Mouse (Mus musculus) thymus, postnatal 10 days (tissue): ENCODE measurements around the gene Palld.

Experiments used
- DNase-seq, 2 experiments: peaks; one replicate each; pipeline ENCODE4 v3.0.0; 2021; ENCODE audit warnings: low spot score in 2 of 2

Palld gene

GRCm38 (mm10) chr8:61502277-61502676 lies 400.2 kb downstream of the Palld start:
- DNase-seq, result no peak

- DNase-seq, result no peak
These were observed 401.6 kb downstream of the Palld start for GRCm38 (mm10) chr8:61500914-61501313.

GRCm38 (mm10) chr8:61499035-61499434 lies 403.5 kb downstream of the Palld start:
- DNase-seq, result no peak

- no peak for DNase-seq
These were observed 405.4 kb downstream of the Palld start for GRCm38 (mm10) chr8:61497110-61497509.

GRCm38 (mm10) chr8:61488631-61489030 lies 413.9 kb downstream of the Palld start:
- DNase-seq, result no peak

- DNase-seq, result peak; percentile 72 to 84
These were observed 414.8 kb downstream of the Palld start, which contains the start of gene Cbr4 for GRCm38 (mm10) chr8:61487597-61488156. Gene Cbr4 (plus strand): TSS chr8:61487734.

GRCm38 (mm10) chr8:61486923-61487529 lies 415.5 kb downstream of the Palld start:
- no peak for DNase-seq

GRCm38 (mm10) chr8:61480260-61480967 lies 422.1 kb downstream of the Palld start:
- DNase-seq, result no peak

- DNase-seq, result peak; percentile 11 to 61
These were observed 422.8 kb downstream of the Palld start for GRCm38 (mm10) chr8:61479506-61480214.

GRCm38 (mm10) chr8:61478793-61479192 lies 423.7 kb downstream of the Palld start:
- no peak for DNase-seq

GRCm38 (mm10) chr8:61478150-61478549 lies 424.3 kb downstream of the Palld start:
- no peak for DNase-seq

GRCm38 (mm10) chr8:61476160-61476559 lies 426.3 kb downstream of the Palld start:
- no peak for DNase-seq

GRCm38 (mm10) chr8:61475251-61475673 lies 427.2 kb downstream of the Palld start:
- DNase-seq, result no peak

GRCm38 (mm10) chr8:61470213-61470612 lies 432.3 kb downstream of the Palld start:
- DNase-seq, result no peak

- DNase-seq, result no peak
These were observed 435.0 kb downstream of the Palld start for GRCm38 (mm10) chr8:61467553-61467815.

- DNase-seq, result no peak
These were observed 435.6 kb downstream of the Palld start for GRCm38 (mm10) chr8:61466696-61467552.

GRCm38 (mm10) chr8:61464393-61464792 lies 438.1 kb downstream of the Palld start:
- DNase-seq, result no peak

GRCm38 (mm10) chr8:61462221-61462620 lies 440.3 kb downstream of the Palld start:
- DNase-seq, result no peak
